Mouse (Mus musculus): ENCODE data around the gene Ccnk. TPM values are rescaled to one million over a fixed set of nuclear protein-coding genes. Genes with fewer than 3 reads are reported as not detected.
A peak's percentile ranks its signal among the peaks of the same experiment; 100 is the strongest.

Ccnk gene
- polyA plus RNA-seq, 1 experiment from 2014 or later: 8.1 TPM

DNA sequence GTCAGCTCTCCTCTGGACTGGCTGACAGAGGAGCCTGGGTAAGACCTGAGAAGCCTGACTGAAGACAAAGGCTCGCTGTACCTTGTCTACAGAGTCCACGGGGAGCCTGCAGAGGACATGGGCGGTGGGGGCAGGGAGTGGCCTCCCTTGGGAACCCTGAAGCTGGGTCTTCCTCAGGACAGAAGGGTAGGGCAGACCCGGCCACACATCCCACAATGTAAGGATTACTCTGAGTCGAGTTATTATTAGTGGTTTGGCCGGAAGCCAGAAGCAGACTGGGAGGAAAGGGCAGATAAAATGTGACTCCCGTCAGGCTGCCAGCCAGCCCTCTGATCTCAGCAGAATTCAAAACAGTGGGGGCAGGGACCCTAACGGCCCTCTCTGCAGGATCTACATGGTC is 65.4 kb downstream of the Ccnk start:
- H3K9ac ChIP-seq (ENCODE audit: low read length): peak overlapping the region; percentile 21; the same call in 1 of the 2 replicates
- no peak for DNase-seq (ENCODE audit: low spot score, missing footprints)

DNA sequence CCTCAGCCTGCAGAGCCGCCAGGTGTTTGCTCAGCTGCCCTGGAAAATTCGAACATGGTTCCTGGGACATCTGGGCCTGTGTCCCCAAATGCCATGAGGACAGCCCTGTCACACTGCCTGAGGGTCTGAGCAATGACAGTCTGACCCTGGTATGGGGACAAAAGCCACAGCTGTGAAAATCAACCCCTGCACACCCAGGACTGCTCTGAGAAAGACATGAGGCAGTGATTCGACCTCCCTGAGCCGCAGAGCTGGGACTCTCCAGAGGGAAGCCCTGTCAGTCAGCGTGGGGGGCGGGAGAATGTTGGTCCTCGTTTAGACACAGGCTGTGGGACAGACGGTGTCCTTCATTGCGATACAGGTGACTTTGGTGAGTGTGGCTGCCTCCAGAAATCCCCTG is 66.2 kb downstream of the Ccnk start:
- Histone ChIP-seq H3K4me2 (no peak overlapping the region), H3K9me3 (ENCODE audit: control insufficient read depth, low read length) (no peaks in the 10 kb centered on the region), H3K36me3 (ENCODE audit: control insufficient read depth, insufficient read depth, low read length) (no peaks in the 10 kb centered on the region), H3K4me1 (ENCODE audit: control insufficient read depth, insufficient read depth, low read length) (peaks cover 61% of the 10 kb centered on the region), H3K9ac (ENCODE audit: low read length) (no peak overlapping the region), H3K4me3 (ENCODE audit: low read depth, low read length) (no peak overlapping the region), H3K27me3 (ENCODE audit: control insufficient read depth, insufficient read depth, low read length) (no peaks in the 10 kb centered on the region), H3K27ac (ENCODE audit: low read depth, low read length) (no peak overlapping the region)
- 43% methylated on average over 9 of the region's 9 CpGs for WGBS
- DNase-seq (ENCODE audit: low spot score, missing footprints) (no peak), ATAC-seq (ENCODE audit: low FRiP score) (no peak)

More for the DNA sequence above, 65.4 kb downstream of the Ccnk start:
- no peak for ATAC-seq (ENCODE audit: low FRiP score)
- Histone ChIP-seq H3K27ac (ENCODE audit: low read depth, low read length) (peak overlapping the region; percentile 70), H3K4me2 (no peak overlapping the region), H3K4me1 (ENCODE audit: control insufficient read depth, insufficient read depth, low read length) (peaks cover 65% of the 10 kb centered on the region), H3K4me3 (ENCODE audit: low read depth, low read length) (no peak overlapping the region), H3K9me3 (ENCODE audit: control insufficient read depth, low read length) (no peaks in the 10 kb centered on the region), H3K27me3 (ENCODE audit: control insufficient read depth, insufficient read depth, low read length) (no peaks in the 10 kb centered on the region), H3K36me3 (ENCODE audit: control insufficient read depth, insufficient read depth, low read length) (no peaks in the 10 kb centered on the region)
- 4% methylated on average over 8 of the region's 8 CpGs for WGBS

- DNase-seq (ENCODE audit: low spot score, missing footprints) (no peak), ATAC-seq (ENCODE audit: low FRiP score) (no peak)
- H3K36me3 ChIP-seq (ENCODE audit: control insufficient read depth, insufficient read depth, low read length): no peaks in the 10 kb centered on the region
- 81% methylated on average over 10 of the region's 10 CpGs for WGBS
- H3K4me1 ChIP-seq (ENCODE audit: control insufficient read depth, insufficient read depth, low read length): peaks cover 48% of the 10 kb centered on the region
- H3K27ac ChIP-seq (ENCODE audit: low read depth, low read length): no peak overlapping the region
- no peak overlapping the region for H3K9ac ChIP-seq (ENCODE audit: low read length)
- no peaks in the 10 kb centered on the region for H3K9me3 ChIP-seq (ENCODE audit: control insufficient read depth, low read length)
- no peaks in the 10 kb centered on the region for H3K27me3 ChIP-seq (ENCODE audit: control insufficient read depth, insufficient read depth, low read length)
- H3K4me2 ChIP-seq: no peak overlapping the region
- H3K4me3 ChIP-seq (ENCODE audit: low read depth, low read length): no peak overlapping the region
Measured at GRCm38 (mm10) chr12:108246759-108247500, 67.6 kb downstream of the Ccnk start.

- WGBS: 97% methylated on average over 8 of the region's 8 CpGs
- ATAC-seq (ENCODE audit: low FRiP score) (no peak), DNase-seq (ENCODE audit: low spot score, missing footprints) (no peak)
- Histone ChIP-seq H3K4me3 (ENCODE audit: low read depth, low read length) (no peak overlapping the region), H3K4me1 (ENCODE audit: control insufficient read depth, insufficient read depth, low read length) (peaks cover 35% of the 10 kb centered on the region), H3K36me3 (ENCODE audit: control insufficient read depth, insufficient read depth, low read length) (no peaks in the 10 kb centered on the region), H3K27me3 (ENCODE audit: control insufficient read depth, insufficient read depth, low read length) (no peaks in the 10 kb centered on the region), H3K9me3 (ENCODE audit: control insufficient read depth, low read length) (no peaks in the 10 kb centered on the region), H3K4me2 (no peak overlapping the region), H3K27ac (ENCODE audit: low read depth, low read length) (no peak overlapping the region), H3K9ac (ENCODE audit: low read length) (no peak overlapping the region)
Measured at GRCm38 (mm10) chr12:108249019-108249418, 69.6 kb downstream of the Ccnk start.

DNA sequence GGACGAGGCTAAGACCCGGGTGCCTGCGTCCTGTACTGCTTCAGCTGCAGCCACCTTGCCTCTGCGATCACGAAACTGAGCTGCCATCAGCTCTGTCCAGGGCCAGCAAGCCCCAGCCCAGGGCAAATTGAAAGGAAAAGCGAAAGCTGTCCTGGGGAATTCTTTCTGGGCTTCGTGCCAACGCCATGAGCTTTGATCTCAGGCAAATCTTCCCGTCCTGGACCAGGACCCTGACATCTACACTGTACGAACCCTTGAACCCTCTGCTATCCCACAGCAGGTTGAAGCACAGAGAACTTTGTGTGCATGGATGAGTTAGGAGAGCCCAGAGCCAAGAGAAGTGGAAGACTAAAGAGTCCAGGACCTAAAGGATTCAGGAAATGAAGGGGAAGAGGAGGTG is 70.1 kb downstream of the Ccnk start:
- no peaks in the 10 kb centered on the region for H3K9me3 ChIP-seq (ENCODE audit: control insufficient read depth, low read length)
- H3K4me1 ChIP-seq (ENCODE audit: control insufficient read depth, insufficient read depth, low read length): peaks cover 30% of the 10 kb centered on the region
- no peak overlapping the region for H3K9ac ChIP-seq (ENCODE audit: low read length)
- H3K27ac ChIP-seq (ENCODE audit: low read depth, low read length): no peak overlapping the region
- no peaks in the 10 kb centered on the region for H3K27me3 ChIP-seq (ENCODE audit: control insufficient read depth, insufficient read depth, low read length)
- DNase-seq (ENCODE audit: low spot score, missing footprints): no peak
- ATAC-seq (ENCODE audit: low FRiP score): no peak
- 86% methylated on average over 10 of the region's 10 CpGs for WGBS
- H3K4me3 ChIP-seq (ENCODE audit: low read depth, low read length): no peak overlapping the region
- H3K4me2 ChIP-seq: no peak overlapping the region
- H3K36me3 ChIP-seq (ENCODE audit: control insufficient read depth, insufficient read depth, low read length): no peaks in the 10 kb centered on the region

DNA sequence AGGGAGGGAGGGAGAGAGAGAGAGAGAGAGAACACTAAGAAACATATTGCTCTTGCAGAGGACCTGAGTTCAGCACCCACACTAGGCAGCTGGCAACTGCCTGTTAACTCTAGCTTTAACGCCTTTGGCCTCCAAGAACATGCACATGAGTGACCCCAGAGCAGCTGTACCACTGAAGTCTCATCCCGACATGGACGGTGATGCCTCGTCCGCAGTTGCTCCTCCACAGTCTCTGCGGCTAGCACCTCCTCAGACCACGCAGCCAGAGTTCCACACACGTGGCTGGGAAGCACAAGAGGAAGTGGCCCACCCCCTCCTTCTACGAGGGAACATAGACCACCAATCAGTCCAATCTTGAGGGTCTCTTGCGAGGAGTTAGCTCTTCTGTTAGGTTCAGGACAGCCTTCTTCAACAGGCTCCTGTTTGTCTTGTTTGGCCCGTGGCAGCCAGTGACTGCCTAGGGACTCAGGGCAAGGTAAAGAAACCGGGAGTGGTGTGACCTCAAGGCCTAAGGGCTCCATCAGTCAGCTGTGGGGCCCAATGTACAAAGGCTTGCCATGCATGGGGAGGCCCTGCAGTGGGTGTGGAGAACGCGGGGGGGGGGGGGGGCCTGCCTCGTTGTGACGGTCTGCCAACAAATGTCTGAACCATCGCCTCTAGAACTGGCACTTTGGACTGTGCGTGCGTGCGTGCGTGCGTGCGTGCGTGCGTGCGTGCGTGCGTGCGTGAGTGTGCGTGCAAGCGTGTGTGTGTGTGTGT is 71.8 kb downstream of the Ccnk start:
- DNase-seq (ENCODE audit: low spot score, missing footprints) (no peak), ATAC-seq (ENCODE audit: low FRiP score) (no peak)
- H3K4me2 ChIP-seq: no peak overlapping the region
- H3K9me3 ChIP-seq (ENCODE audit: control insufficient read depth, low read length): no peaks in the 10 kb centered on the region
- H3K36me3 ChIP-seq (ENCODE audit: control insufficient read depth, insufficient read depth, low read length): no peaks in the 10 kb centered on the region
- H3K9ac ChIP-seq (ENCODE audit: low read length): no peak overlapping the region
- WGBS: 92% methylated on average over 31 of the region's 31 CpGs
- H3K27me3 ChIP-seq (ENCODE audit: control insufficient read depth, insufficient read depth, low read length): no peaks in the 10 kb centered on the region
- H3K4me1 ChIP-seq (ENCODE audit: control insufficient read depth, insufficient read depth, low read length): peaks cover 26% of the 10 kb centered on the region
- H3K4me3 ChIP-seq (ENCODE audit: low read depth, low read length): no peak overlapping the region
- no peak overlapping the region for H3K27ac ChIP-seq (ENCODE audit: low read depth, low read length)

- no peaks in the 10 kb centered on the region for H3K27me3 ChIP-seq (ENCODE audit: control insufficient read depth, insufficient read depth, low read length)
- WGBS: 85% methylated on average over 15 of the region's 15 CpGs
- H3K9ac ChIP-seq (ENCODE audit: low read length): no peak overlapping the region
- ATAC-seq (ENCODE audit: low FRiP score) (no peak), DNase-seq (ENCODE audit: low spot score, missing footprints) (no peak)
- H3K9me3 ChIP-seq (ENCODE audit: control insufficient read depth, low read length): no peaks in the 10 kb centered on the region
- H3K4me3 ChIP-seq (ENCODE audit: low read depth, low read length): no peak overlapping the region
- peaks cover 31% of the 10 kb centered on the region for H3K4me1 ChIP-seq (ENCODE audit: control insufficient read depth, insufficient read depth, low read length)
- no peaks in the 10 kb centered on the region for H3K36me3 ChIP-seq (ENCODE audit: control insufficient read depth, insufficient read depth, low read length)
- no peak overlapping the region for H3K4me2 ChIP-seq
- H3K27ac ChIP-seq (ENCODE audit: low read depth, low read length): no peak overlapping the region
Measured at GRCm38 (mm10) chr12:108251825-108252542, 72.6 kb downstream of the Ccnk start.

Data from midbrain, embryonic 11.5 days (tissue).